Mouse (Mus musculus) heart, postnatal 0 days (tissue): ENCODE data around the gene Samd5.

ENCODE experiments used
- CTCF ChIP-seq: IDR thresholded peaks from 2 replicates; pipeline ENCODE4 v1.5.1; 2016; ENCODE audit warnings: antibody characterized with exemption, control low read depth, low read depth
- EP300 ChIP-seq: IDR thresholded peaks from 2 replicates; pipeline ENCODE4 v1.6.1; 2016; ENCODE audit warnings: antibody characterized with exemption, low read depth

- TF ChIP-seq CTCF (no peak), EP300 (no peak)
These were observed 23.1 kb upstream of the Samd5 start for GRCm38 (mm10) chr10:9698141-9698540.
